Mouse (Mus musculus): Measurements from ENCODE around the gene Rexo1. TPM values are rescaled to one million over a fixed set of nuclear protein-coding genes. Genes with fewer than 3 reads are reported as not detected.
A peak's percentile ranks its signal among the peaks of the same experiment; 100 is the strongest.

Gene Rexo1
- polyA plus RNA-seq, 2 experiments: 10.7 to 19.1 TPM

- WGBS (ENCODE audit: insufficient replicate concordance): 35% methylated on average over 5 of the region's 5 CpGs
- DNase-seq (ENCODE audit: low read depth in 3 of 3, low spot score in 3 of 3) (no peak), ATAC-seq (ENCODE audit: insufficient read depth) (no peak)
- H3K36me3 ChIP-seq (replicated peaks; ENCODE audit: control insufficient read depth, insufficient read depth, low read depth): no peaks in the 10 kb centered on the region; the same call in 1 of the 2 replicates
- TF ChIP-seq CTCF (IDR thresholded peaks at IDR 0.05; ENCODE audit: low read depth): peak; percentile 97
- TF ChIP-seq EP300 (IDR thresholded peaks at IDR 0.05; ENCODE audit: low read depth): no peak
- no peak overlapping the region; the same call in 1 of the 2 replicates for H3K9ac ChIP-seq (replicated peaks)
- no peak overlapping the region for H3K27ac ChIP-seq
- no peak overlapping the region for H3K4me3 ChIP-seq (ENCODE audit: insufficient read depth in 1 of 2, low read depth in 2 of 2, low read length in 2 of 2)
- H3K27me3 ChIP-seq (ENCODE audit: control insufficient read depth, insufficient read depth, low read length): no peaks in the 10 kb centered on the region
- no peak overlapping the region for H3K4me2 ChIP-seq (ENCODE audit: low read depth)
- H3K9me3 ChIP-seq (ENCODE audit: control insufficient read depth, low read length): no peaks in the 10 kb centered on the region
- H3K4me1 ChIP-seq (replicated peaks; ENCODE audit: control insufficient read depth in 2 of 2, insufficient read depth in 2 of 2, low read length in 1 of 2): peaks cover 28 to 51% of the 10 kb centered on the region in 2 experiments
These were observed 3.9 kb downstream of the Rexo1 start for GRCm38 (mm10) chr10:80557346-80557965.

- H3K4me1 ChIP-seq (replicated peaks; ENCODE audit: control insufficient read depth in 2 of 2, insufficient read depth in 2 of 2, low read length in 1 of 2): peaks cover 25 to 43% of the 10 kb centered on the region in 2 experiments
- no peak for DNase-seq (ENCODE audit: low read depth in 3 of 3, low spot score in 3 of 3)
- TF ChIP-seq CTCF (IDR thresholded peaks at IDR 0.05; ENCODE audit: low read depth) (no peak), EP300 (IDR thresholded peaks at IDR 0.05; ENCODE audit: low read depth) (no peak)
- peak overlapping the region; percentile 97 for H3K27ac ChIP-seq
- H3K9ac ChIP-seq (replicated peaks): peak overlapping the region; percentile 64
- 43% methylated on average over 6 of the region's 6 CpGs for WGBS (ENCODE audit: insufficient replicate concordance)
- H3K27me3 ChIP-seq (ENCODE audit: control insufficient read depth, insufficient read depth, low read length): no peaks in the 10 kb centered on the region
- peak overlapping the region; percentile 5 to 45 for H3K4me3 ChIP-seq (ENCODE audit: insufficient read depth in 1 of 2, low read depth in 2 of 2, low read length in 2 of 2)
- H3K4me2 ChIP-seq (ENCODE audit: low read depth): peak overlapping the region; percentile 88
- no peaks in the 10 kb centered on the region for H3K9me3 ChIP-seq (ENCODE audit: control insufficient read depth, low read length)
- peak; percentile 55 for ATAC-seq (ENCODE audit: insufficient read depth)
- H3K36me3 ChIP-seq (replicated peaks; ENCODE audit: control insufficient read depth, insufficient read depth, low read depth): peaks cover 13% of the 10 kb centered on the region
These were observed 7.4 kb downstream of the Rexo1 start for GRCm38 (mm10) chr10:80553997-80554396.

- WGBS (ENCODE audit: insufficient replicate concordance): 7% methylated on average over 8 of the region's 8 CpGs
- peak overlapping the region; percentile 64 for H3K9ac ChIP-seq (replicated peaks)
- H3K4me1 ChIP-seq (replicated peaks; ENCODE audit: control insufficient read depth in 2 of 2, insufficient read depth in 2 of 2, low read length in 1 of 2): peaks cover 28 to 41% of the 10 kb centered on the region in 2 experiments
- H3K36me3 ChIP-seq (replicated peaks; ENCODE audit: control insufficient read depth, insufficient read depth, low read depth): peaks cover 13% of the 10 kb centered on the region
- ATAC-seq (ENCODE audit: insufficient read depth): peak; percentile 93
- H3K4me3 ChIP-seq (ENCODE audit: insufficient read depth in 1 of 2, low read depth in 2 of 2, low read length in 2 of 2): peak overlapping the region; percentile 8 to 45
- peak; percentile 78 to 81 (median 80) for DNase-seq (ENCODE audit: low read depth in 3 of 3, low spot score in 3 of 3)
- no peaks in the 10 kb centered on the region for H3K9me3 ChIP-seq (ENCODE audit: control insufficient read depth, low read length)
- H3K27me3 ChIP-seq (ENCODE audit: control insufficient read depth, insufficient read depth, low read length): no peaks in the 10 kb centered on the region
- H3K27ac ChIP-seq: peak overlapping the region; percentile 97
- peak overlapping the region; percentile 88 for H3K4me2 ChIP-seq (ENCODE audit: low read depth)
- peak; percentile 77 for TF ChIP-seq EP300 (IDR thresholded peaks at IDR 0.05; ENCODE audit: low read depth)
- TF ChIP-seq CTCF (IDR thresholded peaks at IDR 0.05; ENCODE audit: low read depth): peak; percentile 19; the same call in 1 of the 2 replicates
These were observed 7.8 kb downstream of the Rexo1 start for GRCm38 (mm10) chr10:80553575-80553974.

GRCm38 (mm10) chr10:80552364-80552763 is 9.0 kb downstream of the Rexo1 start:
- no peak for ATAC-seq (ENCODE audit: insufficient read depth)
- Histone ChIP-seq H3K9ac (replicated peaks) (no peak overlapping the region), H3K9me3 (ENCODE audit: control insufficient read depth, low read length) (no peaks in the 10 kb centered on the region), H3K4me2 (ENCODE audit: low read depth) (no peak overlapping the region; the same call in 1 of the 2 replicates), H3K27ac (peak overlapping the region; percentile 97), H3K27me3 (ENCODE audit: control insufficient read depth, insufficient read depth, low read length) (no peaks in the 10 kb centered on the region), H3K4me1 (replicated peaks; ENCODE audit: control insufficient read depth in 2 of 2, insufficient read depth in 2 of 2, low read length in 1 of 2) (peaks cover 36 to 41% of the 10 kb centered on the region in 2 experiments), H3K36me3 (replicated peaks; ENCODE audit: control insufficient read depth, insufficient read depth, low read depth) (peaks cover 17% of the 10 kb centered on the region), H3K4me3 (ENCODE audit: insufficient read depth in 1 of 2, low read depth in 2 of 2, low read length in 2 of 2) (no peak overlapping the region)
- TF ChIP-seq CTCF (IDR thresholded peaks at IDR 0.05; ENCODE audit: low read depth) (no peak), EP300 (IDR thresholded peaks at IDR 0.05; ENCODE audit: low read depth) (no peak)
- WGBS (ENCODE audit: insufficient replicate concordance): 54% methylated on average over 9 of the region's 9 CpGs
- no peak for DNase-seq (ENCODE audit: low read depth in 3 of 3, low spot score in 3 of 3)

- Histone ChIP-seq H3K4me2 (ENCODE audit: low read depth) (no peak overlapping the region), H3K27me3 (ENCODE audit: control insufficient read depth, insufficient read depth, low read length) (no peaks in the 10 kb centered on the region), H3K4me1 (replicated peaks; ENCODE audit: control insufficient read depth in 2 of 2, insufficient read depth in 2 of 2, low read length in 1 of 2) (peaks cover 38 to 41% of the 10 kb centered on the region in 2 experiments), H3K36me3 (replicated peaks; ENCODE audit: control insufficient read depth, insufficient read depth, low read depth) (peaks cover 40% of the 10 kb centered on the region), H3K9me3 (ENCODE audit: control insufficient read depth, low read length) (no peaks in the 10 kb centered on the region), H3K9ac (replicated peaks) (no peak overlapping the region), H3K27ac (no peak overlapping the region), H3K4me3 (ENCODE audit: insufficient read depth in 1 of 2, low read depth in 2 of 2, low read length in 2 of 2) (no peak overlapping the region)
- 85% methylated on average over 21 of the region's 21 CpGs for WGBS (ENCODE audit: insufficient replicate concordance)
- DNase-seq (ENCODE audit: low read depth in 3 of 3, low spot score in 3 of 3): no peak
- ATAC-seq (ENCODE audit: insufficient read depth): no peak
- TF ChIP-seq EP300 (IDR thresholded peaks at IDR 0.05; ENCODE audit: low read depth) (no peak), CTCF (IDR thresholded peaks at IDR 0.05; ENCODE audit: low read depth) (no peak)
These were observed 12.1 kb downstream of the Rexo1 start for GRCm38 (mm10) chr10:80549279-80549678.
